Mouse (Mus musculus) MEL (cell line): ENCODE results near the gene Fas. TPM values are rescaled to one million over a fixed set of nuclear protein-coding genes. Genes with fewer than 3 reads are reported as not detected.

ENCODE experiments used
- DNase-seq: peaks from one replicate; pipeline ENCODE4 v3.0.0; 2011; ENCODE audit warnings: low read depth, low spot score
- H3K27ac ChIP-seq: 2 replicates; pipeline ENCODE4 v1.5.1; 2012; ENCODE audit warnings: low read depth, mild to moderate bottlenecking, control low read depth, low read length, moderate library complexity; ENCODE audit not compliant: control insufficient read depth
- H3K27me3 ChIP-seq, 2 experiments: fragments of 150-350 bp in 1 of 2; sonication (generic) in 1 of 2; 2 replicates each; pipeline ENCODE4 v1.6.1; 2012; ENCODE audit warnings: low read length in 2 of 2, mild to moderate bottlenecking in 2 of 2, improper control_type of control experiment in 1 of 2, moderate library complexity in 1 of 2; ENCODE audit not compliant: insufficient read depth in 2 of 2, control insufficient read depth in 1 of 2
- H3K36me3 ChIP-seq, 2 experiments: 2 replicates each; pipeline ENCODE4 v1.6.1; 2012 to 2014; ENCODE audit warnings: low read length in 2 of 2, improper control_type of control experiment in 1 of 2, inconsistent platforms in 1 of 2, mild to moderate bottlenecking in 1 of 2; ENCODE audit not compliant: insufficient read depth in 2 of 2, control insufficient read depth in 1 of 2
- H3K4me1 ChIP-seq, 2 experiments: fragments of 150-350 bp in 1 of 2; sonication (generic) in 1 of 2; 2 replicates each; pipeline ENCODE4 v1.6.1; 2012; ENCODE audit warnings: low read length in 2 of 2, improper control_type of control experiment in 1 of 2, mild to moderate bottlenecking in 1 of 2; ENCODE audit not compliant: insufficient read depth in 2 of 2, control insufficient read depth in 1 of 2
- H3K4me3 ChIP-seq, 2 experiments: fragments of 150-350 bp in 1 of 2; sonication (generic) in 1 of 2; 2 replicates each; pipeline ENCODE4 v1.5.1; 2012; ENCODE audit warnings: low read depth in 2 of 2, low read length in 2 of 2, mild to moderate bottlenecking in 2 of 2, moderate library complexity in 2 of 2, control low read depth in 1 of 2, improper control_type of control experiment in 1 of 2; ENCODE audit not compliant: control insufficient read depth in 1 of 2, insufficient read depth in 1 of 2
- H3K79me2 ChIP-seq: 2 replicates; pipeline ENCODE4 v1.6.1; 2012; ENCODE audit warnings: mild to moderate bottlenecking, low read length, moderate library complexity; ENCODE audit not compliant: control insufficient read depth, poor library complexity, insufficient read depth
- H3K9ac ChIP-seq: 2 replicates; pipeline ENCODE4 v1.6.1; 2012; ENCODE audit warnings: low read depth, mild to moderate bottlenecking, control low read depth, low read length, moderate library complexity; ENCODE audit not compliant: control insufficient read depth, poor library complexity, severe bottlenecking
- H3K9me3 ChIP-seq: fragments of 150-350 bp; sonication (generic); replicated peaks from 2 replicates; pipeline ENCODE4 v1.6.1; 2012; ENCODE audit warnings: mild to moderate bottlenecking, low read length, improper control_type of control experiment, moderate library complexity; ENCODE audit not compliant: insufficient read depth
- BHLHE40 ChIP-seq: IDR thresholded peaks from 2 replicates; pipeline ENCODE4 v1.6.1; 2012; ENCODE audit warnings: low read depth, mild to moderate bottlenecking, inconsistent platforms, low read length, improper control_type of control experiment, borderline replicate concordance
- CHD1 ChIP-seq: IDR thresholded peaks from 2 replicates; pipeline ENCODE4 v1.6.1; 2012; ENCODE audit warnings: low read depth, mild to moderate bottlenecking, inconsistent platforms, low read length, improper control_type of control experiment
- ETS1 ChIP-seq: IDR thresholded peaks from 2 replicates; pipeline ENCODE4 v1.6.1; 2012; ENCODE audit warnings: low read depth, mild to moderate bottlenecking, inconsistent platforms, low read length, improper control_type of control experiment, moderate library complexity
- GABPA ChIP-seq: IDR thresholded peaks from 2 replicates; pipeline ENCODE4 v1.6.1; 2012; ENCODE audit warnings: low read depth, mild to moderate bottlenecking, inconsistent platforms, low read length, improper control_type of control experiment, moderate library complexity
- HCFC1 ChIP-seq: IDR thresholded peaks from 2 replicates; pipeline ENCODE4 v1.6.1; 2012; ENCODE audit warnings: low read depth, mild to moderate bottlenecking, inconsistent platforms, low read length, improper control_type of control experiment, moderate library complexity
- JUND ChIP-seq: IDR thresholded peaks from 2 replicates; pipeline ENCODE4 v1.6.1; 2011; ENCODE audit warnings: low read depth, mild to moderate bottlenecking, improper control_type of control experiment, low read length
- KAT2A ChIP-seq: conservative IDR thresholded peaks from 2 replicates; pipeline ENCODE4 v1.6.1; 2012; ENCODE audit warnings: low read depth, low read length, improper control_type of control experiment, inconsistent platforms
- MAFK ChIP-seq: IDR thresholded peaks from 2 replicates; pipeline ENCODE4 v1.6.1; 2011; ENCODE audit warnings: low read depth, mild to moderate bottlenecking, low read length, improper control_type of control experiment, borderline replicate concordance
- MAX ChIP-seq: IDR thresholded peaks from 2 replicates; pipeline ENCODE4 v1.6.1; 2011; ENCODE audit warnings: low read length, improper control_type of control experiment
- MAZ ChIP-seq: IDR thresholded peaks from 2 replicates; pipeline ENCODE4 v1.6.1; 2012; ENCODE audit warnings: low read depth, mild to moderate bottlenecking, inconsistent platforms, low read length, improper control_type of control experiment
- MEF2A ChIP-seq: IDR thresholded peaks from 2 replicates; pipeline ENCODE4 v1.6.1; 2014; ENCODE audit warnings: low read depth, mild to moderate bottlenecking, inconsistent platforms, low read length, improper control_type of control experiment; ENCODE audit not compliant: poor library complexity, insufficient replicate concordance, severe bottlenecking; ENCODE audit errors: extremely low read depth
- MYC ChIP-seq: IDR thresholded peaks from 2 replicates; pipeline ENCODE4 v1.6.1; 2011; ENCODE audit warnings: low read depth, mild to moderate bottlenecking, low read length, improper control_type of control experiment, moderate library complexity
- RAD21 ChIP-seq: IDR thresholded peaks from 2 replicates; pipeline ENCODE4 v1.6.1; 2011; ENCODE audit warnings: mild to moderate bottlenecking, low read depth, low read length, improper control_type of control experiment
- SIN3A ChIP-seq: IDR thresholded peaks from 2 replicates; pipeline ENCODE4 v1.6.1; 2012; ENCODE audit warnings: low read length, improper control_type of control experiment, inconsistent platforms
- SMC3 ChIP-seq: IDR thresholded peaks from 2 replicates; pipeline ENCODE4 v1.6.1; 2011; ENCODE audit warnings: low read depth, low read length, improper control_type of control experiment
- TAL1 ChIP-seq: IDR thresholded peaks from 2 replicates; pipeline ENCODE4 v1.6.1; 2012; ENCODE audit warnings: mild to moderate bottlenecking, inconsistent platforms, low read length, moderate library complexity, mixed read lengths
- TCF12 ChIP-seq: IDR thresholded peaks from 2 replicates; pipeline ENCODE4 v1.6.1; 2014; ENCODE audit warnings: low read depth, mild to moderate bottlenecking, inconsistent platforms, low read length, improper control_type of control experiment, moderate library complexity
- USF1 ChIP-seq: IDR thresholded peaks from 2 replicates; pipeline ENCODE4 v1.6.1; 2014; ENCODE audit warnings: low read depth, mild to moderate bottlenecking, inconsistent platforms, low read length, improper control_type of control experiment, moderate library complexity
- ZC3H11A ChIP-seq: IDR thresholded peaks from 2 replicates; pipeline ENCODE4 v1.6.1; 2012; ENCODE audit warnings: low read depth, mild to moderate bottlenecking, inconsistent platforms, low read length, improper control_type of control experiment
- ZKSCAN1 ChIP-seq: IDR thresholded peaks from 2 replicates; pipeline ENCODE4 v1.6.1; 2012; ENCODE audit warnings: low read depth, mild to moderate bottlenecking, inconsistent platforms, low read length, improper control_type of control experiment, moderate library complexity
- ZMIZ1 ChIP-seq: IDR thresholded peaks from 2 replicates; pipeline ENCODE4 v1.6.1; 2012; ENCODE audit warnings: low read depth, mild to moderate bottlenecking, inconsistent platforms, low read length, improper control_type of control experiment, moderate library complexity
- polyA plus RNA-seq, 2 experiments: library from polyadenylated mRNA; stranded (reverse) in 1 of 2; unstranded in 1 of 2; fragments of >175 nt in 1 of 2; fragments of >200 nt in 1 of 2; gene quantifications; 2 replicates each; pipeline versions ENCODE4 v1.2.1 to v1.2.4; 2012; ENCODE audit warnings: low replicate concordance in 2 of 2, low read depth in 1 of 2; ENCODE audit not compliant: insufficient read length in 2 of 2, insufficient read depth in 1 of 2, missing spikeins in 1 of 2
- total RNA-seq: library from RNA; depleted of rRNA; stranded (reverse); fragments of 300-350 nt; gene quantifications from 2 replicates; pipeline ENCODE4 v1.2.3, GENCODE M21; 2012

The Fas gene
- total and polyA plus RNA-seq, 3 experiments = not detected

- peaks cover 0 to 2% of the 10 kb centered on the region in 2 experiments; a peak in 1 of 4 replicates for H3K27me3 ChIP-seq
- H3K36me3 ChIP-seq = no peaks in the 10 kb centered on the region
- DNase-seq = no peak
- no peak overlapping the region for H3K4me3 ChIP-seq
- TF ChIP-seq HCFC1 (no peak), SMC3 (no peak), MYC (no peak), CHD1 (no peak), ETS1 (no peak), MAZ (no peak), MEF2A (no peak), TCF12 (no peak), JUND (no peak), GABPA (no peak), ZC3H11A (no peak)
- TF ChIP-seq, all 39 proteins: peak for 0
- no peaks in the 10 kb centered on the region for H3K79me2 ChIP-seq
- no peaks in the 10 kb centered on the region for H3K9me3 ChIP-seq
- H3K4me1 ChIP-seq = no peaks in the 10 kb centered on the region; a peak in 1 of 4 replicates
- no peak overlapping the region for H3K9ac ChIP-seq
- H3K27ac ChIP-seq = no peak overlapping the region
These were observed 1.8 kb upstream of the Fas start for GRCm38 (mm10) chr19:34288696-34289095.

- Histone ChIP-seq H3K9ac (no peak overlapping the region), H3K79me2 (no peaks in the 10 kb centered on the region), H3K27ac (no peak overlapping the region), H3K36me3 (no peaks in the 10 kb centered on the region), H3K27me3 (no peaks in the 10 kb centered on the region), H3K9me3 (no peaks in the 10 kb centered on the region), H3K4me3 (no peak overlapping the region), H3K4me1 (no peaks in the 10 kb centered on the region; a peak in 1 of 4 replicates)
- no peak for DNase-seq
- TF ChIP-seq BHLHE40 (no peak), TAL1 (no peak), GABPA (no peak), MAFK (no peak), HCFC1 (no peak), CHD1 (no peak), USF1 (no peak), KAT2A (no peak), ZKSCAN1 (no peak), SIN3A (no peak), MAX (no peak), ZMIZ1 (no peak), RAD21 (no peak)
These were observed 441 bp downstream of the Fas start for GRCm38 (mm10) chr19:34290872-34291341.
